Mouse (Mus musculus): ENCODE data around the gene 1700080E11Rik. TPM values are rescaled to one million over a fixed set of nuclear protein-coding genes. Genes with fewer than 3 reads are reported as not detected.
"Not testable (repeated sequence)": the region's sequence is repeated elsewhere in the genome, so short reads cannot be mapped to it uniquely, and the experiment has no call there.

Gene 1700080E11Rik
- not detected for total RNA-seq (2021)
- long read RNA-seq, experiment 1, result 0 reads
- long read RNA-seq, experiment 2, result 0 reads

DNA sequence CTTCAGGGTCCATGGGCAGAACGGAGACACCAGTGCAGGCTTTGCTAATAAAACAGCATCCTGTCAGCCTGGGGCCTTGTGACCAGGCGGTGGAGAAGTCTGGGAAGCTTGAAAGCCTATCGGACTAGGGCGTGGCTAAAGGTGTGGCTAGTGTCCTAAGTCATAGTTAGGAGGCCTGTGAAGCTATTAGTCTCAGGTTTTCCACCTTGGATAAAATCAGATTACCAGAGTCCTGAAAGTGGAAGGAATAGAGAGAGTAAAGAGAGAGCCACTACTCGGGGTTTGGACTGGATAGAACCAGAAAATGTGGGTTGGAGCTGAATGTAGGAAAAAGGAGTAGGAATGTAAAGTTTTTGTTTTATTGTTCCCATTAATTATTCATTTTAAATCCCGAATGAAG is at the start of gene 1700080E11Rik:
Gene 1700080E11Rik (minus strand): TSS at position 101 of the 400 bp plus-strand sequence.
- no peak for DNase-seq (ENCODE audit: low spot score in 2 of 2)
- intact Hi-C loops (cut with DNase I), result no loop called here

DNA sequence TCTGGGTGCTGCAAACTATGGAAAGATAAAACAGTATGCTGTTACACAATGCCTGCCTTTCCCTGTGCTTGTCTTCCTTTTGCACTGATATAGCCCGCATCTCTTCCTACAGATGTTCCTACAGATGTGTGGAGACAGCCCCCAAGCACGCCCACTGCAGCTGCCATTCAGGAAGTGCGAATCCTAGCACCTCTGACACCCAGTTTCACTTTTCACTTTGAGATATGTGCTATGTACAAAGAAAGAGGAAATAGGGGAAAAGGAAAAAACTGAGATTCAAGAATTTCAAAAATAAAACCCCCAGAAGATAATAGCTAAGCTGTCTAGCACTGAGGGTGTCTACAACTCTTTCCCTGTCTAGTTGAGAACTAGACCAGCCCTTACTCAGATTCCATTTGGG is 41.8 kb upstream of the 1700080E11Rik start:
- peak in 1 of 2 experiments; percentile 2 for DNase-seq (ENCODE audit: low spot score in 2 of 2)
- intact Hi-C loops (cut with DNase I), result no loop called here

DNA sequence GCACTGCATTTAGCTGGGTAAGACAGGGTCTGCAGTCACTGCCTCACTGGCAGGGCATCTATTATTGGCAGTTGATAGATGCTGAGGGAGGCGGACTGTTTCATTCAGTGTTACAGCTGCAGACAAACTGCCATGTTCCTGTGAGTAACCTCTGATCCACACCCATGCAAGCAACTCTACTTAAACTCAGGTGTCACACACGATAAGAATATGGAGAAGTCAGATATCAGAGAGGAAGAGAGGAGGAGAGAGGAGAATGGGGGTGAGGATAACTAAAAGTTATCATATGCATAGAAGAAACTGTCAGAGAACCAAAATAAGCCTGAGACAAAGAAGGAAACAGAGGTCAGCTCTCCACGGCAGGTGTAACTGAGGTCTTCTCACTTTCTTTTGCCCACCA is 37.5 kb upstream of the 1700080E11Rik start:
- DNase-seq (ENCODE audit: low spot score in 2 of 2), result no peak
- intact Hi-C loops (cut with DNase I), result no loop called here

DNA sequence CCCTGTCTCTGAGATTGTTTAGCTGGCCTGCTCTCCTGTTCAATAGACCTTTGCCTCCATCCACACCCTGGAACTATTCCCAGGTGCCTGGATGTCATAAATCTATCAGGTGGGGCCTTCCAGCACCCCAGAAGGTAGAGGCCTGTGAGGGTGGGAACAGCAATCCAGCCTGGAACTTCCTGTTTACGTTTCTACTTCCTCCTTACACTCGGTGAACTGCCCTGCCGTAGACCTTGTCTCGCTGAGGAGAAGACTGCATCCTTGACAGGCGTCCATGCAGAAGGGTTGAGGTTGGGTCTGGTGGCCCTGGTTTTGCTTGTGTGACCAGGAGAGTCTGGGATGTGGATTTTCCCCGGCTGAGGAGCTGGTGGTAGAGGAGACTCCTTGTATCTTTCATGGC is 5.7 kb downstream of the 1700080E11Rik start:
- intact Hi-C loops (cut with DNase I), result no loop called here

DNA sequence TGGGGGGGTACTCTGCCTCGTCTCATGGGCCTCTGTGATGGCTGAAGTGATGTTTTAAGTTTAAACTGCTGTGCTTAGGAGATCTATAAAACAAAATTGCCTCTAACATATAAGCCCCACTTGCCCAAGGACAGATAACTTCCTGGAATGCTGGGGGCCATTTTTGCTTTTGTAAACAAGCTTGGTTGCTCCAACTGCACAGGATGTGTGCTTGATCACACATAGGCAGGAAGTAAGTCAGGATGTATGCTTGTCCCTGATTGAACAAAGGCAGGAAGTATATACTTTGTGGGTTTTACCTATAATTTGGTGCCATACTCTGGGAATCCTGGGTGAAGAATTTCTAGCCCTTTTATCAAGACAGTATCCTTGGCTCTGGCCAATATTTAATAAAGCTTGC is 8.5 kb downstream of the 1700080E11Rik start:
- intact Hi-C loops (cut with DNase I), result no loop called here
- DNase-seq (ENCODE audit: low spot score in 2 of 2), result no peak

More for the DNA sequence above, 5.7 kb downstream of the 1700080E11Rik start:
- no peak for DNase-seq (ENCODE audit: low spot score in 2 of 2)

DNA sequence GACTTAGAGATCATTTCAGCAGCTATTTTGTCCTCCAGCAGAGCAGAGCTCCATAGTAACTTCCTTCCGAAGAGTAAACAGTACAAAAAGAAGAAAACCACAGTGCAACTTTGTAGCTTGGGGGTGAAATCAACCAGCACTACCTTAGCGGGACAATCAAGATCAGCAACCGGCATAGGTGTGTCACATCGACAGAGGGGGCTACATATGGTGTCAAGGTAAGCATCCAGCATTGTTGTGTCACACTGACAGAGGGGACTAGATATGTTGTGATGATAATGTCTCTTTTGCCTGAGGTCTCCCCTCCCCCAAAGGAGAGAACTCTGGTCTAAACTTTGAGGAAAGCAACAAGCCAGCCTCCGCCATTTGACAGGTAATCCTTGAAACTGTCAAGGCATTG is 10.4 kb downstream of the 1700080E11Rik start:
- intact Hi-C loops (cut with DNase I), result no loop called here
- DNase-seq (ENCODE audit: low spot score in 2 of 2), result no peak

DNA sequence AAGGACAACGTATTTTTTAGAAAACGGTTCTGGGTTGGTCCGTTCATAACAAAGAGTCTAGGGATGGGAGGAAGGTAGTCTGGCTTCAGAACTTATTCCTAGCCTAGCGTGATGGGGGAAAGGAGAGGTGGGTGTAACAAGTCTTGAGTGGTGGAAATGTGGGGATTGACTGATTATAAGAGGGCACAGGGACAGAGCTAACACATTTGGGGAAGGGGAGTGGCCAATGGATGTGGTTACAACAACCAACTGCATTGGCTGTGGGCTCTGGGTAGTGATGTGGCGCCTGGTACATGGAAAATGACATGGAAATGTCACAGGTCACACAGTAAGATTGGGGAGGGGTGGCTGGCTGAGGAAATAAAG is 12.9 kb downstream of the 1700080E11Rik start:
- intact Hi-C loops (cut with DNase I), result no loop called here
- DNase-seq (ENCODE audit: low spot score in 2 of 2), result no peak

DNA sequence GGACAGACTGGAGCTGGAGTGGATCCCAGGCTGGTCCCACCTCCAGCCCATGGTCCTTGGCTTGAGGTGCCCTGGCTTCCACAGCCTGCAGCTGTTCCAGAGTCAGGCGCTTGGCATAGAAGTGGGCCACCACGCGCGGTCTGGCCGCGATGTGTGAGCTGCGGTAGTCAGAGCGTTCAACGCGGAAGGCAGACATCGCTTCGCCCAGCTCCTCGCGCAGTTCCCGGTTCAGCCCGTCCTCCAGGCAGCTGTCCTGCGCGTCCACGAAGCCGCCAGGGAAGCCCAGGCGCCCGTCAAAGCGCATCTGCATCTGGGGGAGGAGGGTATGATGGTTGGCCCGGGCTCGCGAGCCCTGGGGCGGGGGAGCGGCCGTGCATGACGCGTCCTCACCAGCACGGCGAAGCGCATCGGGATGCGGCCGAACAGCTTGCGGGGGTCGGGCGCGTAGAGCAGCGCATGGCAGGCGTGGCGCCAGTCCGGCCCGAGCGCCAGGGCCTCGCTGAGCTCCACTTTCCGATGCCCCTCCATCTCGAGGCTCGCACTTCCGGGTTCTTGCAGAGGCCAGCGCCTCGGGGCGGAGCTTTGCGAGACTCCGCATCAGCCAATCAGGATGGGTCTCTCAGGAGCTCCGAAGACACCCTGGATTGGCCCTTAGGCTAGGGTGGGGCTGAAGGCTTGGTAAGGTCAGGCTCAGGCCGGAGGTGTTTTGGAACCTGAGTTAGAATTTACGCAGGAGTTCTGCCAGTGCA is 13.5 kb downstream of the 1700080E11Rik start, which contains the start of gene Nudt16:
Gene Nudt16 (minus strand): TSS at position 572 of the 749 bp plus-strand sequence.
- peak; percentile 84 to 88 for DNase-seq (ENCODE audit: low spot score in 2 of 2)
- intact Hi-C loops (cut with DNase I), result no loop called here

DNA sequence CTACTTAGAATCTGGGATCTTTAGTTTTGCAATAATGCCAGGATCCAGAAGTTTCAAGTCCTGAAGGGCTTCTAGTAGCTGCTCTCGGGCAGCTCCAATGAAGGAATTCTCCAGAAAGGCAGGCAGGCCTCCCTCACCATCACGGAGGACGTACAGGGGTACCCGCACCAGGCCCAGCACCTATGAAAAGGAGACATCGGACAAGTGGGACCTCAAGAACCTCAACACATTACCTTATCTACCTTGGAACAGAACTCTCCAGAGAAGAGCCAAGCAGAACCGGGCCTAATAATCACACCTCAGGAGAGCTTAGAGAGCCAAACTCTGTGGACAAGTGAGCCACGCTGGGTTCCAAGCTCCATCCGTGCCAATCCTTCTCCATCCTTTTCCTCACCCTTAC is 14.6 kb downstream of the 1700080E11Rik start:
- intact Hi-C loops (cut with DNase I), result no loop called here
- DNase-seq (ENCODE audit: low spot score in 2 of 2), result no peak

DNA sequence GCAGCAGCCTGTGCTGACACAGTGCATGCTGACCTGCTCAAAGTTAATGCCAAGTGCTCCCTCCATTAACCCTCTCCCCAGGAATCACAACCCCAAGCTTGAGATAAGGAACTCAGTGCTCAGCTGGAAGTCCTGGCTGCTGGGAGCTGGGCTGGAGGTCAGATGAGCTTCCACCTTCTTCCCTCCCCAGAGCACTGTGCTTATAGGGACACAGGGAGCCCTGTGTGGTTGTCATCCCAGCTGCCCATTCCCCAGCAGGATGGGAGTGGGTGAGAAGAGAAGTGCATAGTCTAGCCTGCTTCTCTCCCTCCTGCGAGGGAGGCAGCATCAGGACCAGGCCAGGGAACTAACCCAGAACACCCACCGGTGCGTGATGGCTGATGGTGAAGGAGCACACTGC is 19.7 kb downstream of the 1700080E11Rik start:
- DNase-seq (ENCODE audit: low spot score in 2 of 2); intact Hi-C loops (cut with DNase I): not testable (repeated sequence)

DNA sequence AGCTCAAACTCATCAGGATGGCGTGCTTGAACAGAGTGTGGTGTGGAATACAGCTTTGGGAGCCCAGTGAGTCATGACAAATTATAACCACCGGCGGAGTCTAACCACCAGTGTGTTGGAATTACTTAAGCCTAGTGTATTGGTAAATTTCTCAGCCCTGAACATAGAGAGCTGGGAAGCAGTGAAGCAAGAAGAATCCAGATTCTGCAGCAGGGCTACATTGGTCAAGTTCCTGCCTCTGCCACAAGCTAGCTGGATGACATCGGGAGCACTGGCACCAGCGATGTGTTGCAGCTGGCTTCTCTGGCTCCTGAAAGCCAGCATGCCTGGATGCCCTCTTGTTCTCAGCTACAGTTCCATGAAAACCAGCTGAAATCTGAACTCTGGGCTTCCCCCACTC is 41.0 kb downstream of the 1700080E11Rik start:
- intact Hi-C loops (cut with DNase I), result no loop called here
- DNase-seq (ENCODE audit: low spot score in 2 of 2), result no peak

DNA sequence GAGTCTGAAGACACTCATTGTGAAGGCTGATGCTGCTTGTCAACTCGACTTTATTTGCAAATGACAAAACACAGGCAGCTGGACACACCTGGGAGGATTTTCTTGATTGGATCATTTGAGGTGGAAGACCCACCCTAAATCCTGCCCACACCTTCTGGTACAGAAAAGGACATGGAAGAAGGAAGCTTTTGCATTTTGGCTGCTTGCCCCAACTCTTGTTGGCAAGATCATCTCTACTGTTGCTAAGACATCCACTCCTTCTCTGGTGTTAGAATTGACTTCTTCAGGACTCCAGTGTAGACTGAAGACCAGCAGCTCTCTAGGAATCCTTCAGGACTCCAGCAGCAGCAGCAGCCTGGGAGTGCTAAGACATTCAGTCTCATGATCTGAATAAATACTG is 43.0 kb downstream of the 1700080E11Rik start:
- DNase-seq (ENCODE audit: low spot score in 2 of 2), result peak; percentile 56 to 73
- intact Hi-C loops (cut with DNase I), result no loop called here

DNA sequence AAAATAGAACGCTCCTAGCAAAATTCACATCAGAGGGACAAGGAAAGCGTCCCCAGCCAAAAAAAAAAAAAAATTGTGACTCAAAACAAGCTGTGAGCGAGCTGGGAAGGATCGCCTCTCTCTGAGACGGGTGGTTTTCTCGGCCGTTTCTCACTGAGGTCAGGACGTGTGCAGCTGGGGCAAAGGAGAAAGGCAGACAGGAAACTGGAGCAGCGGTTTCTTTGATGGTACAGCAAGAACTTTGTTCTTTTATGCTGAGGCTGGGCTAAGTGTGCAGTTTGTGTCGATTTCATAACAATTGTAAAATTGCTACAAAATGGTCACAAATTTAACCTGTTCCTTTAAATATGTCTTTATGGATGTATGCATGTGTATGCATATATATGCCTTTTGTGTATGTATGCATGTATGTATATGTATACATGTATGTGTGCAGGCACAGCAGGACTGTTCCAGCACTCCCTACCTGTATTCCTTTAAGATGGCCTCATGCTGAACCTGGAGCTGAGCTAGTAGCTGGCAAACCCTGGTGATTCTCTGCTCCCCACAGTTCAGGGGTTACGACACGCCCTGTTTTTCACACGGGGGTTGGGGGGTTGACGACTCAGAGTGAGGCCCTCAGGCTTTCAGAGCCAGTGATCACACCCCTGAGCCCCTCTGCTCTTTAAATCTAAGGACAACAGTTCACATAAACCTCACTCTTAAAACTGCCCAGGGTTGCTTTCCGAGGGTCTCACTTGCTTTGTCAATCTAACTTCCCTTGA is 43.9 kb downstream of the 1700080E11Rik start:
- intact Hi-C loops (cut with DNase I), result no loop called here
- no peak for DNase-seq (ENCODE audit: low spot score in 2 of 2)

Other genes with a start within 250 kb of the 1700080E11Rik start
- gene Mrpl3, start 91.9 kb downstream of the 1700080E11Rik start, total RNA-seq (2021), result 10 to 100 TPM; 81.9 to 84.5 TPM
- gene Nudt16, start 13.3 kb downstream of the 1700080E11Rik start, total RNA-seq (2021), result 10 to 100 TPM; 17.2 to 17.6 TPM

Data from left cerebral cortex, postnatal 14 days (tissue).